Mouse (Mus musculus) layer of hippocampus, postnatal 14 days (tissue): ENCODE measurements around the gene Tpst1. TPM values are rescaled to one million over a fixed set of nuclear protein-coding genes. Genes with fewer than 3 reads are reported as not detected.

Source experiments
- DNase-seq, 2 experiments: peaks; one replicate each; pipeline ENCODE4 v3.0.0; 2021 to 2022; ENCODE audit warnings: low spot score in 2 of 2, mixed read lengths in 1 of 2
- total RNA-seq, 2 experiments: library from RNA; stranded (reverse); gene quantifications; 2 replicates each; pipeline ENCODE4 v1.2.3; 2021

Tpst1 gene
- total RNA-seq, 2 experiments from 2014 or later = 47.3 to 48.8 TPM

- no peak for DNase-seq
These were observed 14.9 kb downstream of the Tpst1 start for GRCm38 (mm10) chr5:130088008-130088407.

- no peak for DNase-seq
These were observed 15.5 kb downstream of the Tpst1 start for GRCm38 (mm10) chr5:130088612-130089011.

DNA sequence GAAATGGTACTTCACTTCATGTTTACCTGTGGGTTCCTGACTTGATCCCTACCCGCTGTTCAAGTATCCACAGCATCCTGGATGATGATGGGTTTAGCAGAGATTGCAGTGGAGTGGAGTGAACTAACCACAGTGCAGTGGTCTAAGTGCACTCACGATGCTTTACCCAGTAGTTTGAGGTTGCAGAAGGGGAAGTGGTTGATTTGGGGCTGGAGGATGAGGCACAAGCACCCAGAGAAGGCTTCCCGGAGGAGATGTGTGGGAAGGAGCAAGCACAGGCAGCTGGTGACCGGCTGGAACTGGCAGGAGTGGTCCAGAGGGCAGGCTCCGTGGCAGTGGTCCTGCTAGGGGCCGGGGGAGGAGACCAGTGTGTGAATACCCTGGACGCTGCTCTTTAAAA is 16.1 kb downstream of the Tpst1 start:
- no peak for DNase-seq

- no peak for DNase-seq
These were observed 16.7 kb downstream of the Tpst1 start for GRCm38 (mm10) chr5:130089626-130090393.

DNA sequence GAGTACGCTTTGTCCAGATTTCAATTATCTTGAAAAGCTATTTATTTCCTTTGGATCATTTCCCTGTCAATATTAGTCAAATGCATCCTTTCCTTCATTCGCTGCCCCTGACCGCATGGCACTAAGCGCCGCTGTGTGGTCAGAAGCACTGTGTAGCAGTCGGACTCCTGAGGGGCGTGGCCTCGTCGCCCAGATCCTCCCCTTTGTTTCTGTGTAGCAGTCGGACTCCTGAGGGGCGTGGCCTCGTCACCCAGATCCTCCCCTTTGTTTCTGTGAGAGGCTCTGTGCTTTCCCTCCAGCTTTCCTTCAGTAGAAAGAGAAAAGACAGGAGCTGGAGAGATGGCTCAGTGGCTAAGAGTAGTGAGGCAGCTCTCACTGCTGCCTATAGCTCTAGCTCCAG is 23.6 kb downstream of the Tpst1 start:
- no peak for DNase-seq

DNA sequence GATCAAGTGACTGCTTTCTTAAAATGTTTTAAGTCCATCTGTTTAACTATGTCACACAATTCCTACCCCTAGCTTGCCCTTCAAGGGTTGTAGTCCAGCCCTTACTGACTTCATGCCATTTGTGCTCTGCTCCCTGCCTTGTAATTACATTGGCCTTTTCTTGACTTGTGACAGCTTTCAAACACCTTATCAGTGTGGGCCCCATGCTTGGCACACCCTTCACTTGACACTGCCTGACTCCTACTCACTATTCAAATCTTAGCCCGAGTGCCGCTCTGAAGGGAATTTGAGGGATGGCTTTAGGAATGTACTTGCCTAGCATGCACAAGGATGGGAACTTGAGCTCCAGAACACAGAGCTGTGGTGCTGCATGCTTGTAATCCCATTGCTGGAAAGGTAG is 24.7 kb downstream of the Tpst1 start:
- DNase-seq = no peak

DNA sequence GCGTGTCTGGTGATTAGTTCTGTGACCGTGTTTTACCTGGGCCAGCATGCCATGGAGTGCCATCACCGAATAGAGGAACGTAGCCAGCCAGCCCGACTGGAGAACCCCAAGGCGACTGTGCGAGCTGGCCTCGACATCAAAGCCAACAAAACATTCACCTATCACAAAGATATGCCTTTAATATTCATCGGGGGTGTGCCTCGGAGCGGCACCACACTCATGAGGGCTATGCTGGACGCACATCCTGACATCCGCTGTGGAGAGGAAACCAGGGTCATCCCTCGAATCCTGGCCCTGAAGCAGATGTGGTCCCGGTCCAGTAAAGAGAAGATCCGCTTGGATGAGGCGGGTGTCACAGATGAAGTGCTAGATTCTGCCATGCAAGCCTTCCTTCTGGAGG is 28.6 kb downstream of the Tpst1 start:
- no peak for DNase-seq

- no peak for DNase-seq
These were observed 36.2 kb downstream of the Tpst1 start for GRCm38 (mm10) chr5:130109348-130109747.

- no peak for DNase-seq
These were observed 37.7 kb downstream of the Tpst1 start for GRCm38 (mm10) chr5:130110632-130111464.

GRCm38 (mm10) chr5:130112653-130113052 is 39.5 kb downstream of the Tpst1 start:
- no peak for DNase-seq

GRCm38 (mm10) chr5:130116116-130116515 is 43.0 kb downstream of the Tpst1 start:
- DNase-seq = no peak

- DNase-seq = no peak
These were observed 43.7 kb downstream of the Tpst1 start for GRCm38 (mm10) chr5:130116857-130117256.

GRCm38 (mm10) chr5:130117932-130118331 is 44.8 kb downstream of the Tpst1 start:
- no peak for DNase-seq

- no peak for DNase-seq
These were observed 46.1 kb downstream of the Tpst1 start for GRCm38 (mm10) chr5:130119236-130119635.

DNA sequence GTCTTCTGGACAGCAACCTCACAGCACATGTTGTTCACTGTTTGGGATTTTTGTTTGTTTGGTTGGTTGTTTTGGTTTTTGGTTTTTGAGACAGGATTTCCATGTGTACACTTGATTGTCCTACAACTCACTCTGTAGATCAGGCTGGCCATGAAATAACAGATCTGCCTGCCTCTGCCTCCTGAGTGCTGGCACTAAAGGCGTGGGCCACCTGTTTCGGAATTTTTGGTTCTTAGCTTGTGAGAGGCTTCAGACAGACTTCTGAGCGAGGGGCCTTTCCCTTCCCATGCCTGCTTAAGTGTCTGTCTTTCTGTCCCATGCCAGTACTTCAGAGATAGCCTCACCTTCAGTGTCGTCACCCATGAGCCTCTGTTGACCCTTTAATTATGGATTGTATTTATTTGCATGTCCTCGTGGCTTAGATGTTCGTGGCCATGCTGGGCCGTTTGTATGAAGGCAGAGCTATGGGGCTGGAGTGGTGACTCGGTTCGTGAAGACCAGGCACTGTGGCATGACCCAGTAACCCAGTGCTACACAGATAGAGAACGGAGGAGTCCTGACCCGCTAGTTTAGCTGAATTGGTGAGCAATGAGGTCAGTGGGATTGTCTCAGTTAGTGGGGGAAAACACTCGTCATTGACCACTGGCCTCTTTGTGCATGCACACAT is 47.1 kb downstream of the Tpst1 start:
- no peak for DNase-seq

DNA sequence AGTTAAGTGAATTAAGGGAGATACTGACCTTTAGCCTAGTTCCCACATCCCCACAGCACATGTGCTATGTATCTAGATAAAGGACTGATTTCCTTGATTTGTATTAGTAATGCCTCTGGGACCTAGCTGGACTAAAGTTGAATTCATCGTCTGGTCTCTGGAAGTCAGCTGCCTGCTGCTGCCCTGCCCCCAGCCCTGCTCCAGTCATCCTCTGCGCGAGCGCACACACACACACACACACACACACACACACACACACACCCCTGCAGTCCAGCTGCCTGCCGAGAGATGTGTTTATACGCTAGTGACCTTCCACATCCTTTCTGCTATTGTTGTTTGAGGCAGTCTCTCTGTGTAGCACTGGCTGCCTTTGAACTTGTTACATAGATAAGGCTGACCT is 47.8 kb downstream of the Tpst1 start:
- DNase-seq = no peak

GRCm38 (mm10) chr5:130122355-130122754 is 49.2 kb downstream of the Tpst1 start:
- no peak for DNase-seq

DNA sequence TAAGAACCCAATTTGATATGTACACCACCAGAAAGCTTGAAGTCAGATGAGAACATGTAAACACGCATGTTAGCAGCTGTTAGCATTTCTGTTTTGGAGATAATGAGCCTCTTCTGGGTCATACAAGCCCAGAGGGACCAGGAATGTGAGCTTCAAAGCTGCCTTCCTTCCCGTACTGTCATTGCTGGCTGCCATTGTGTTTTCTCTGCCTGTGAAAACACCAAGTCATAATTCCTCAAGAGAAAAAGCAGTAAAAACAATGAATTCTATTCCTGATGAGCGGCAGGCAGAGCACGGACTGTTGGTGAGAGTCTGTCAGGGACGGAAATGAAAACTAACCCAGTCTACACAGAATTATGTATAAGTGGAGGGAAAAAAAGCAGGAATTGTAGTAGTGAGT is 51.1 kb downstream of the Tpst1 start:
- no peak for DNase-seq

DNA sequence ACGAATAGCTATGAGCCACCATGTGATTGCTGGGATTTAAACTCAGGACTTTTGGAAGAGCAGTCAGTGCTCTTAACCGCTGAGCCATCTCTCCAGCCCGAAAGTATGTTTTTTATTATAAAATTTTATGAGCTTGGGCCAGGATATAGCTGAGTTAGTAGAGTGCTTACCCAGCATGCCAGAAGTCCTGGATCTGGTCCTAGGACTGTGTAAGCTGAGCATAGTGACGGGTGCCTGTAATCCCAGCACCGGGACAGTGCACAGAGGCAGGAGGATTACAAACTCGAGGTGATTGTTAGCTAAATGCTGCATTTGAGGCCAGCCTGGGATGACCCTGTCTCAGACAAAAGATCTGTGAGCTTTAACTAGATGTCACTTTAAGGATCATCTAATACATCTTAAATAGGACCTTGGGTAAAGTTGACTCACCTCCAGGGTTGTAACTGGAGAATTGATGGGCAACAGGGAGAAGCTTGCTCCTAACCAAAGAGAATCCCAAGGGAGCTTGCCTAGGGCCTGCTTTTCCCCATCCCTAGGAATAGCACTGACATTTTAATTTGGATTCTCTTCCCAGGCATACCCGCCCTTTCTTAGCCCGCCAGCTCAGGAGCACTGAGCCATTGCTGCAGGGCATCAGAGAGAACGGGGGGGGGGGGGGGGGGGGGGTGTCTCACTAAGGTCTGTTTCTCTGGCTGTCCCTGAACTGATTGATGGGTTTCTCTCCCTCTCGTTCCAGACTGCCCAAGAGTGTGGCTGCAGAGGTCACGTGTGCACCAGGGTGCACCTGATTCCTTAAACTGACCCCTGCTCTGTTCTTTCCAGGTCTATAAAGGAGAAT is 55.8 kb downstream of the Tpst1 start:
- DNase-seq = no peak

GRCm38 (mm10) chr5:130129524-130129793 is 56.3 kb downstream of the Tpst1 start:
- no peak for DNase-seq

DNA sequence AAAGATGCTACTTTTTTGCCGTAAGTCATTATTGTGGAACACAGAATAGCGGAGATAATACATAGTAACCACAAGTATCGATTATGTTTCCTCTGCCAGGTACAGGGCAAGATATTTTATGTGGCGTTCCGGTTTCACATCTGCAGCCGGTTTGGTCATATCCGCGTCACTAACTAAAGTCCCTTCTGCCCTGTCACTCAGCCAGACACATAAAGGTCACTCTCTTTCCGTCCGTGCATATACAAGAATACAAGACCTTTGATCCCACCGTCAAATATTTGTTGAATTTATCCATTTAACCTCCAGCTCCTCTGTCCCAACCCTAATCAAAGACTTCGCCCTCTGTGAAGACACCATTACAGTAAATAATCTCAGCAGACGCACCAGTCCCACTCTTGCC is 63.5 kb downstream of the Tpst1 start:
- DNase-seq = no peak
